Mouse (Mus musculus) liver, postnatal 0 days (tissue): ENCODE results near the gene Gipc3.

Source experiments
- CTCF ChIP-seq: sonication (generic); IDR thresholded peaks from 2 replicates; pipeline ENCODE4 v1.5.1; 2016; ENCODE audit warnings: antibody characterized with exemption, low read depth
- EP300 ChIP-seq: IDR thresholded peaks from 2 replicates; pipeline ENCODE4 v1.6.1; 2016; ENCODE audit warnings: antibody characterized with exemption, low read depth, mild to moderate bottlenecking

DNA sequence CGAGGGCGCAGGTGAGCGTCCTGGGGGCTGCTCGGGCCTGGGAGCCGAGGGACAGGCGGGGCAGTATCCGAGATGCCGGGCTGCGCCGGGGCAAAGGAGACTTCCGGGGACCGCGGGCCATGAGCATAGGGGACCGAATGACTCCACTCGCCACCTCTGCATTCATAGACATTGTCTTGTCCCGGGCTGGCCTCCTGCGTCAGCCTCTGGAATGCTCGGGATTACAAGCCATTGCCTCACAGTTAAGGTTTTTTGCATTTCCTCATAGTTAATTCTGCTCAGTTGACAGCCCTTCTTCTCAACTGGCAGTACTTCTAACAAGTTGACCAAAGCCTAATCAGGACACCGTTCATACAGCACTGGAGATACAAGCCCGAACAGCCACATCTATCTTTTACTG lies 21.6 kb downstream of the Gipc3 start:
- TF ChIP-seq CTCF, result no peak
- no peak for TF ChIP-seq EP300
